Mouse (Mus musculus): ENCODE data around the gene Crybg1. TPM values are rescaled to one million over a fixed set of nuclear protein-coding genes. Genes with fewer than 3 reads are reported as not detected.
A peak's percentile ranks its signal among the peaks of the same experiment; 100 is the strongest.

The Crybg1 gene
- 0.11 and 0.15 TPM in 2 replicates for polyA plus RNA-seq (2016; fragmentation: Nextera tagmentation; extraction: Ambion mirVana)

DNA sequence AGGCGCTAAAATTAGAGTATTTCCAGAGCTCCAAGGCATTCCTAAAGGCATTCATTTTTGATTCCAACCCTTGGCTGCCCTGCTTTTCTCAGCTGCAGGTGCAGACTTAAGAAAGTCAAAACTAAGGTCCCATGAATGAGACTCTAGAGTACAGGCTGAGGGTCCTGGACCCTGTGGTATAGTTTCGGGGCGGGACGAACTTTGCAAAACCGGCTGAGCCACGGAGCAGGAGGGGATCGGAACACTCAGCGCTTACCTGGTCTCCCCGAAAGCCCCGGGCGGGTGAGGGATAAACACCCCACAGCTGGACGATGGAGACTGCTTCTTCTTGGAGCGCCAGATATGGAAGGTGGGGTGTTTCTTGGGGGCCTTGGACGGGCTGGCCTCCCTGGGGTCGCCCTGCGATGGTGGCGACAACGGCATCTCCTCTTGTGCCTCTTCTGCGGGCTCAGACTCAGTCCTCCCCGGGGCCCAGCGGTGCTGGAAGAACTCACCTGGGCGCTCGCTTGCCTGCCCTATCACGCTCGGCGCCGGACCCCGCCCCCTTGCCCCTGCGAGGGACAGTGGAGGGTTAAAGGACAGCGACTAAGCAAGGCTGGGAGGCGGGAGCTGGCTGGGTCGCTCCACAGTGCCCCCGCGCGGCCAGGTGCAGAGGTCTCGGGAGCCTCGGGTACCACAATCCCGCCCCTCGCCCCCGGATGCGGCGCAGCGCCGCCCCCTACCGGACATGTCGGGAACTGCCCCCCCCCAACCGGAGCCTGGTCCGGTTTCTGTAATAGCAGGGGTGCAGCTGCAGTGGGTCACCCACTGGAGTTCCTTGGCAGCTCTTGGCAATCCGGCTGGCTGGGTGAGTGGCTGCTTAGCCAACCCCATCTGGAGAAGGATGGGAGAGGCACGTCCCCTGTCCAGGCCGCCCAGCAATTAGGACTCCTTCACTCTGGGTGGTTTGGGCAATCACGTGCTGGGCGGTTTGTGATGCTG is at the start of gene Crybg1:
Gene Crybg1, minus strand, starts transcription at position 517 of the 981 bp plus-strand sequence.
- Histone ChIP-seq H3K27me3 (ENCODE audit: low read depth, poor library complexity, severe bottlenecking) (peaks cover 28% of the 10 kb centered on the region), H3K27ac (replicated peaks) (no peak within 1 kb of the TSS; the same call in 1 of the 2 replicates), H3K36me3 (no peaks in the 10 kb centered on the region), H3K9me3 (replicated peaks) (no peaks in the 10 kb centered on the region), H3K4me3 (peak within 1 kb of the TSS; percentile 56), H3K4me1 (peaks cover 14% of the 10 kb centered on the region)
- peak; percentile 76 for DNase-seq (ENCODE audit: low spot score)
- WGBS: 3% methylated on average over 53 of the region's 53 CpGs

DNA sequence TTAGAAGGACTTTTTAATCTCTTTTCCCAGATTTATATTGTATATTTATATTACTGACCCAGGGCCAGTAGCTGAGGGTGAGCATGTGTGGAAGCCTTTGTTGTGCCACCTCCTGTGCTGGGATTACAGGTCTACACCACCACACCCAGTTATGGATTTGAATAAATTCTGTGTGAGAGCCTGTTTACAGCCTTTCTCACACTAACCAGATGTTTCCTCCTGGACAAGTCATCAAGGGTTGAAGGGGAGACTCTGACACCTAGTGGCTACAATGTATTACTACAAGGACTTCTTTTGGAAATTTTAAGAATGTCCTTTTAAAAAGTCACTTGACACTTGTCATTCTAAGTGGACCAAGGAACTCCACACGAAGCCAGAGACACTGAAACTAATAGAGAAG is 28.7 kb upstream of the Crybg1 start:
- Histone ChIP-seq H3K36me3 (no peaks in the 10 kb centered on the region), H3K4me1 (no peaks in the 10 kb centered on the region), H3K27me3 (ENCODE audit: low read depth, poor library complexity, severe bottlenecking) (no peaks in the 10 kb centered on the region), H3K9me3 (replicated peaks) (no peaks in the 10 kb centered on the region), H3K27ac (replicated peaks) (no peak overlapping the region), H3K4me3 (no peak overlapping the region)
- 0% methylated on average over 1 of the region's 1 CpGs for WGBS
- no peak for DNase-seq (ENCODE audit: low spot score)

DNA sequence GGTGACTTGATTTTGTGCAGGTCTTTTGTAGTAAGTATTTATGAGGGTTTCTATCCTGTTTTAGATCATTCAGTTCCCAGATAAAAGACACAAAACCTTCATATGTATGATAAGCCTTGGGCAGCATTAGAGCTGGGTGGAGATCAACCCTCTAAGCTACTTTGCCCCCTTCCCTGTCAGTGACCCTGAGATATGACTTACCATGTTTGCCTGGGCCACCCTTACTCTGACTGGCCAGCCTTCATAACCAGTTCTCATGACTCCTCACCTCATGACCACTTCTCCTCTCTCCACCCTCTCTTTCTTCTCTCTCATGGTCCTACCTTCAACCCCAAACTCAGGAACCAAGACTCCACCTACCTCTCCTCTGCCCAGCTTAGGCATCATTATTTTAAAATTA is 27.9 kb upstream of the Crybg1 start:
- no peaks in the 10 kb centered on the region for H3K4me1 ChIP-seq
- H3K27ac ChIP-seq (replicated peaks): no peak overlapping the region
- H3K4me3 ChIP-seq: no peak overlapping the region
- DNase-seq (ENCODE audit: low spot score): no peak
- no peaks in the 10 kb centered on the region for H3K36me3 ChIP-seq
- no peaks in the 10 kb centered on the region for H3K27me3 ChIP-seq (ENCODE audit: low read depth, poor library complexity, severe bottlenecking)
- H3K9me3 ChIP-seq (replicated peaks): no peaks in the 10 kb centered on the region

DNA sequence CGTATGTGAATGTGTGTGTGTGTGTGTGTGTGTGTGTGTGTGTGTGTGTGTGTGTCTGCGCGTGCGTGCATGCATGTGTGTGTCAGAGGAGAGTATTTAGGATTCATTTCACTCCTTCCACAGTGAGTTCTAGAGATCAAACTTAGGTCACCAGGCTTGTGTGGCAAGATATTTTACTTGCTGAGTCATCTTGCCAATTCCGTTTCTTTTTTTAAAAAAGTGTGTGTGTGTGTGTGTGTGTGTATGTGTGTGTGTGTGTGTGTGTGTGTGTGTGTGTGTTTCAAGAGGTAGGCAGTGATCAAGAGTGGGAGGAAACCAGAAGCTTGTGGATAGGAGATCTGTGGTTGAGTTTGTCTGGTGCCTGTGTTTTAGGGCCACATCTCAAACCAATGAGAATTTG is 27.5 kb upstream of the Crybg1 start:
- no peaks in the 10 kb centered on the region for H3K36me3 ChIP-seq
- H3K27me3 ChIP-seq (ENCODE audit: low read depth, poor library complexity, severe bottlenecking): no peaks in the 10 kb centered on the region
- H3K4me3 ChIP-seq: no peak overlapping the region
- WGBS: 93% methylated on average over 5 of the region's 5 CpGs
- no peak for DNase-seq (ENCODE audit: low spot score)
- no peaks in the 10 kb centered on the region for H3K9me3 ChIP-seq (replicated peaks)
- no peaks in the 10 kb centered on the region for H3K4me1 ChIP-seq
- H3K27ac ChIP-seq (replicated peaks): no peak overlapping the region

DNA sequence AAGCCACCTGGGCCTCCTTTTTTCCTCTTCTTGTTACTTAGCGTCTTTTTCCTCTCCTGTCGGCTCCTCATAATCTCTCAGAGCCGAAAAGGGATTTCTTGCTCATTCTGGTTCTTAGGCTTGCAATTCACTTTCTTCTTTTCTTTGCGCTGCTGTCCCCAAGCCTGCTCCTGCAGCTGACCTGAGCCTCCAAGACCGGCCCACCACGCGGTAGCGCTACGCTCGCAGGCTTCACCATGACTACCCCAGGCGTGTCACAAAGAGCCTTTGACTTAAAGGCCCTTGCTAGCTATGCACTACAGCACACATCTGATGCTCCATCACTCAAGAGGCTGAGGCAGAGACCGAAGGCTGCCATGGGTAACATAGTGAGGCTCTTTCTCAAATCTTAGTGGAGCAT is 21.5 kb upstream of the Crybg1 start:
- no peak for DNase-seq (ENCODE audit: low spot score)
- Histone ChIP-seq H3K36me3 (no peaks in the 10 kb centered on the region), H3K27ac (replicated peaks) (no peak overlapping the region), H3K27me3 (ENCODE audit: low read depth, poor library complexity, severe bottlenecking) (no peaks in the 10 kb centered on the region), H3K9me3 (replicated peaks) (no peaks in the 10 kb centered on the region), H3K4me1 (no peaks in the 10 kb centered on the region), H3K4me3 (no peak overlapping the region)
- 85% methylated on average over 12 of the region's 12 CpGs for WGBS

DNA sequence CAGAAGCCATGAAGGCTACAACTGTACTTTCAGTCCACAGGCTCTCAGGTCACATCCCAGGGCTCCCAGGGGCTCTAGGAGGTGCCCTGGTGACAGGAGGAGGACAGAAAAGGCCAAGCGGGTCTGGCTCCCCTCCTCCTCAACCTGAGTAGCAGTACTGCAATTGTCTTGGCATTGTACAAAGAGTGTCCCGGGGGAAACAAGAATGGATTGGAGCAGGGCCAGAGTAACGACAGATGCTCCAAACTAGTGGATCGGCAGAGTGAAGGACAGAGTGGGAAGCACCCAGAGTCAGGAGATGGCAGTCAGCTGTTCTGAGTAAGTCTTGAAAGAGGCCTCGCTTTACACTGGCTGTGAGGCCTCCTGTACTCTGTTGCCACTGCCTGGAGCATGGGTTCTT is 18.4 kb upstream of the Crybg1 start:
- no peak overlapping the region for H3K4me3 ChIP-seq
- no peak for DNase-seq (ENCODE audit: low spot score)
- H3K36me3 ChIP-seq: no peaks in the 10 kb centered on the region
- no peaks in the 10 kb centered on the region for H3K9me3 ChIP-seq (replicated peaks)
- 0 out of 2 replicates have a peak overlapping the region, but pooled peaks have one; percentile 23 for H3K27ac ChIP-seq (replicated peaks)
- no peaks in the 10 kb centered on the region for H3K27me3 ChIP-seq (ENCODE audit: low read depth, poor library complexity, severe bottlenecking)
- 92% methylated on average over 5 of the region's 5 CpGs for WGBS
- H3K4me1 ChIP-seq: no peaks in the 10 kb centered on the region

DNA sequence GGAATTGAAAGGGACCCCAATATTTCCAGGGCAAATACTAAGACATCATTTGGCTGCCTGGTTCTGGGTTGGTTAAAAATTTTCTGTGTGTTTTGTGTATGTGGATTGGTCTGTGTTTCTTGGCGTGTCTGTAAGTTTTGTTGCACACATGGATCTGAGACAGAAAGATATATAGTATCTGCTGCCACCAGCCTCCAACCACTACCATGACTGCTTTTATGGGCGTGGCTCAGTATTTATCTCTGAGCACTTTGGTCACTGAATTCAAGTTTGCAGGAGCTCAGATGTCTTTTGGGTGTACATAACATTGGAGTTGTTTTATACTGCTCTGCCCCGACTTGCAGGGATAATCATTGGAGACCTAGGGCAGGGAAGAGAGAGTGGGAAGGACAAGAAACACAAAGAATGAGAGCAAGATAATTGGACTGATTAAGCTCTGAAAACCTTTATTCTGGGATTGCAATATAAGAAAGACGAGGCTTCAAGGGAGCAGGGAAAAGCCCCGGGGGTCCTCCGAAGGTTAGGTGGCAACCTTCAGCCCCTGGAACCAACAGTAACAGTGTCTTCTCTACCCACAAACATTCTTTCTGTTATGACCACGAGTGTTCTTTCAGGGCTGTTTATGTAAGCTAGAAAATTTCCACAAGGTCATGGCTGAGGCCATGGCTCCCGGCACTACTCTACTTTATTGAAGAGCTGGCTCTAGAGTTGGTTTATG is 15.8 kb upstream of the Crybg1 start:
- WGBS: 80% methylated on average over 8 of the region's 8 CpGs
- H3K4me1 ChIP-seq: no peaks in the 10 kb centered on the region
- no peaks in the 10 kb centered on the region for H3K9me3 ChIP-seq (replicated peaks)
- H3K4me3 ChIP-seq: no peak overlapping the region
- H3K27ac ChIP-seq (replicated peaks): no peak overlapping the region
- DNase-seq (ENCODE audit: low spot score): no peak
- H3K27me3 ChIP-seq (ENCODE audit: low read depth, poor library complexity, severe bottlenecking): no peaks in the 10 kb centered on the region
- H3K36me3 ChIP-seq: no peaks in the 10 kb centered on the region

DNA sequence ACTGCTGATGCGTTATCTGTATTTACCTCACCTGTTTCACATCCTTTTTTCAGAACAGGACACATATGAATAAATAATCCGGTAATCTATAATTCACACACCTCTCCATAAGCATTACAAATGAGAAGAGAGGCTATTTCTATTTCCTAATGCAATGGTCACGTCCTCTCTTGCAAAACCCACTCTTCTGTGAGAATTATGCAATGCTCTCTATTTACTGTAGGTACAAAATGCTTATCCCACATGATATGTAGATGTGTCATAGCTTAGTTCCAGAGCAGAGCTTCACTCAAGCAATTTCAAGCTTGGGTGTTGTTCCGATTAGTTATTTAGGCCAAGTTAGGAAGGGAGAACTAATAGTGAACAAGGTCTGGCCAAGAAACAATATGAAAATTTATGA is 14.4 kb upstream of the Crybg1 start:
- no peak overlapping the region for H3K27ac ChIP-seq (replicated peaks)
- H3K36me3 ChIP-seq: no peaks in the 10 kb centered on the region
- DNase-seq (ENCODE audit: low spot score): no peak
- 90% methylated on average over 4 of the region's 4 CpGs for WGBS
- H3K4me3 ChIP-seq: no peak overlapping the region
- H3K27me3 ChIP-seq (ENCODE audit: low read depth, poor library complexity, severe bottlenecking): no peaks in the 10 kb centered on the region
- no peaks in the 10 kb centered on the region for H3K4me1 ChIP-seq
- no peaks in the 10 kb centered on the region for H3K9me3 ChIP-seq (replicated peaks)

DNA sequence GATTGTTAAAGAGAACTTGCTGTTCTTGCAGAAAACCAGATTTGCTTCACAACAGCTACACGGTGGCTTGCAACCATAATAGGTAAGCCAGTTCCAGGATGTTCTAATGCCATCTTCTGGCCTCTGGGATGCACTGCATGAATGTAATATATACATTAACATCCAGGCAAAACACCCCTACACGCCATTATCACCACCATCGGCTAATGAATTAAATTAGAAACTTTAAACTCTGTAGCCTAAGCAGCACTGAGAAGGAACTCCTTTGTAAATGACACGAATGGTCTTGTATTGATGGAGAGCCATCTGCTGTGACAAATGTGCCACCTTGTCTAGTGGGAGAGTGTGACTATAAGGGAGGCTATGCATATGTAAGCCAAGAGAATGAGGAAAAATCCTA is 11.5 kb upstream of the Crybg1 start:
- no peaks in the 10 kb centered on the region for H3K9me3 ChIP-seq (replicated peaks)
- no peak overlapping the region for H3K4me3 ChIP-seq
- no peaks in the 10 kb centered on the region for H3K36me3 ChIP-seq
- DNase-seq (ENCODE audit: low spot score): no peak
- H3K4me1 ChIP-seq: no peaks in the 10 kb centered on the region
- no peak overlapping the region for H3K27ac ChIP-seq (replicated peaks)
- no peaks in the 10 kb centered on the region for H3K27me3 ChIP-seq (ENCODE audit: low read depth, poor library complexity, severe bottlenecking)
- 63% methylated on average over 4 of the region's 4 CpGs for WGBS

DNA sequence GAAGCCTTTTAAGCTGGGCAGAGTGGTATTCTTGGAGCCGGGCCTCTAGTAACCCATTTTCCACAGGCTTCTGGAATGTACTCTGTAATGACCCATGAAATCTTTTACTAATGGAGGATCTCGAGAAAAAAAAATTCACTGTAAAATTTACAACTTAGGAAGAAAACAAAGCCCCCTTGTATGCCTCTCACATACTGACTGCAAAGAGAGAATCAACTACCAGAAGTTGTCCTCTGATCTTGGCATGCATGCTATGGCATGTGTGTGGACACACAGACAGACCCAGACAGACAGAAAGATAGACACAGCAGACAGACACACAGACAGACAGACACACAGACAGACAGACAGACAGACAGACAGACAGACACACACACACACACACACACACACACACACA is 8.8 kb upstream of the Crybg1 start:
- Histone ChIP-seq H3K27me3 (ENCODE audit: low read depth, poor library complexity, severe bottlenecking) (no peaks in the 10 kb centered on the region), H3K4me1 (no peaks in the 10 kb centered on the region), H3K9me3 (replicated peaks) (no peaks in the 10 kb centered on the region), H3K4me3 (no peak overlapping the region), H3K36me3 (no peaks in the 10 kb centered on the region), H3K27ac (replicated peaks) (no peak overlapping the region)
- DNase-seq (ENCODE audit: low spot score): no peak
- 74% methylated on average over 2 of the region's 2 CpGs for WGBS

DNA sequence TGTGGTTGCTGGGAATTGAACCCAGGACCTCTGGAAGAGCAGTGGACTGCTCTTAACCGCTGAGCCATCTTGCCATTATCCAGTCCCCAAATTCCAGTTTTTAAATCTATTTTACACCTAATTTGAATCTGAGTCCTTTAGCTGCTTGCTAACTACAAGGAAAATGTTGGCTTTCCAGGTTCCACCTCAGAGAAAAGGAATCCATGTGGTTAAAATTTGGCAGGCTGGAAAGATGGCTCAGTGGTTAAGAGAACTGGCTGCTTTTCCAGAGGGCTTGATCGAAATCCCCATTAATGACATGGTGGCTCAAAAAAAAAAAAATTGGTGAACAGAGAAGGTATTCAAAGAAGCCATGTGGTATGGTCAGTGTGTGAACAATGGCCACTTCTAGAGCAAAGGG is 1.8 kb upstream of the Crybg1 start:
- Histone ChIP-seq H3K27ac (replicated peaks) (no peak overlapping the region), H3K4me1 (peaks cover 14% of the 10 kb centered on the region), H3K4me3 (no peak overlapping the region), H3K27me3 (ENCODE audit: low read depth, poor library complexity, severe bottlenecking) (peaks cover 28% of the 10 kb centered on the region), H3K36me3 (no peaks in the 10 kb centered on the region), H3K9me3 (replicated peaks) (no peaks in the 10 kb centered on the region)
- 86% methylated on average over 2 of the region's 2 CpGs for WGBS
- DNase-seq (ENCODE audit: low spot score): no peak

DNA sequence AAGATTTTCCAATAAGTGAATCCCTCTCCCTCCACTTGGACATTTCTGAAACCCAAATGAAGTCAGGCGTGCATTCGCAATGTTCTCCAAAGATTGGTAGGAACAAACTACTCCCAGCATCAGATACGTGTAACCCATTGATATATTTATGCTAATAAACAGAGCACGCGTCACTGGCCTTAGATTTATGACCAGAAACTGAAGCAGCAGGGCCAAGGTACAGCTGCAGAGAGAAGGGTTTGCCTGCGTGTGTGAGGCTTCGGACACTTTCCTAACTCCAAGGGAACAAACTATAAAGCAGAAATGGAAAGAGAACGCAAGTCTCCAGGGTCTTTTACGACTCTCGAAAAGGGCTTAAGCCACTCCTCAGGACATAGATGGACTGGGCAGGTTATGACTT is 5.3 kb downstream of the Crybg1 start:
- H3K27ac ChIP-seq (replicated peaks): no peak overlapping the region
- no peak overlapping the region for H3K4me3 ChIP-seq
- 91% methylated on average over 10 of the region's 10 CpGs for WGBS
- peaks cover under 1% of the 10 kb centered on the region for H3K4me1 ChIP-seq
- peaks cover 11% of the 10 kb centered on the region for H3K27me3 ChIP-seq (ENCODE audit: low read depth, poor library complexity, severe bottlenecking)
- no peak for DNase-seq (ENCODE audit: low spot score)
- H3K36me3 ChIP-seq: no peaks in the 10 kb centered on the region
- H3K9me3 ChIP-seq (replicated peaks): no peaks in the 10 kb centered on the region

Data from midbrain, embryonic 10.5 days (tissue).